Mouse (Mus musculus) neutrophil, adult 5-6 weeks (primary cell): Measurements from ENCODE around the gene Nolc1. TPM values are rescaled to one million over a fixed set of nuclear protein-coding genes. Genes with fewer than 3 reads are reported as not detected.

ENCODE experiments used
- ATAC-seq: fragments of 151-379, 151-347 bp; 2 replicates; pipeline ENCODE4 v1.8.0; 2017; ENCODE audit warnings: mild to moderate bottlenecking, moderate TSS enrichment; ENCODE audit not compliant: insufficient number of reproducible peaks, poor library complexity, low FRiP score, severe bottlenecking; ENCODE audit errors: extremely low read depth
- total RNA-seq: library from RNA; stranded (forward); fragments of 200-1000 nt; gene quantifications from 2 replicates; pipeline ENCODE4 v1.2.3, GENCODE M21; 2017

The Nolc1 gene
- total RNA-seq, 1 experiment from 2014 or later: 40.4 TPM

DNA sequence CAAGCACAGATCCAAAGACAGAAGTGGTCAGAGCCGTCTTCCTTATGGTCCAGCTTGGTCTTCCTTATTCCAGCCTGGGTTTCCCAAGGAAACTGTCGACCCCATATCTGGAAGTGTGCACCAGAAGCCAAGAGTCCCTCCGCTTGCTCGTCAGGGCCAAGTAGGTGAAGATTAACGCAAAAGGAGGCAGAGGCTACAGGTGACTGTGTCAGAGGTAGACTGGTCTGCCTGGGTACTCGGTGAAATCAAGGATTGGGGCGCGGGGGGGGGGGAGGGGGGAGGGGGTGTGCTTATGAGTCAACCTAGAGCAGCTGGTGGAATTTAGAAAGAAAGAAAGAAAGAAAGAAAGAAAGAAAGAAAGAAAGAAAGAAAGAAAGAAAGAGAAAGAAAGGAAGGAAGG, 55.6 kb downstream of the Nolc1 start:
- ATAC-seq: no peak

GRCm38 (mm10) chr19:46131694-46132525, 56.2 kb downstream of the Nolc1 start, which contains the start of gene Elovl3:
Gene Elovl3, plus strand, starts transcription at chr19:46131897.
- ATAC-seq: no peak

GRCm38 (mm10) chr19:46132577-46132976, 56.9 kb downstream of the Nolc1 start:
- ATAC-seq: no peak

Other genes starting within 250 kb of the Nolc1 start
- gene Armh3, start 77.4 kb upstream of the Nolc1 start, total RNA-seq: 9.0 and 10.3 TPM in 2 replicates
- gene Hps6, start 72.4 kb upstream of the Nolc1 start, total RNA-seq: 6.8 and 8.3 TPM in 2 replicates
- 9.7 and 13.0 TPM in 2 replicates for gene Pprc1, start 31.0 kb upstream of the Nolc1 start, total RNA-seq
- 162 and 164 TPM in 2 replicates for gene Ldb1, start 30.6 kb upstream of the Nolc1 start, total RNA-seq
- not detected in 2 replicates for gene Elovl3, start 56.0 kb downstream of the Nolc1 start, total RNA-seq
- not detected in 2 replicates for gene Pitx3, start 72.5 kb downstream of the Nolc1 start, total RNA-seq
- gene Gbf1, start 76.6 kb downstream of the Nolc1 start, total RNA-seq: 63.4 and 84.7 TPM in 2 replicates
- 84.7 and 87.8 TPM in 2 replicates for gene Nfkb2, start 228.5 kb downstream of the Nolc1 start, total RNA-seq